Mouse (Mus musculus) kidney, adult 9 months (tissue): ENCODE data around the gene Lix1l.

Source experiments
- DNase-seq: peaks from one replicate; pipeline ENCODE4 v3.0.0; 2022

The Lix1l gene

DNA sequence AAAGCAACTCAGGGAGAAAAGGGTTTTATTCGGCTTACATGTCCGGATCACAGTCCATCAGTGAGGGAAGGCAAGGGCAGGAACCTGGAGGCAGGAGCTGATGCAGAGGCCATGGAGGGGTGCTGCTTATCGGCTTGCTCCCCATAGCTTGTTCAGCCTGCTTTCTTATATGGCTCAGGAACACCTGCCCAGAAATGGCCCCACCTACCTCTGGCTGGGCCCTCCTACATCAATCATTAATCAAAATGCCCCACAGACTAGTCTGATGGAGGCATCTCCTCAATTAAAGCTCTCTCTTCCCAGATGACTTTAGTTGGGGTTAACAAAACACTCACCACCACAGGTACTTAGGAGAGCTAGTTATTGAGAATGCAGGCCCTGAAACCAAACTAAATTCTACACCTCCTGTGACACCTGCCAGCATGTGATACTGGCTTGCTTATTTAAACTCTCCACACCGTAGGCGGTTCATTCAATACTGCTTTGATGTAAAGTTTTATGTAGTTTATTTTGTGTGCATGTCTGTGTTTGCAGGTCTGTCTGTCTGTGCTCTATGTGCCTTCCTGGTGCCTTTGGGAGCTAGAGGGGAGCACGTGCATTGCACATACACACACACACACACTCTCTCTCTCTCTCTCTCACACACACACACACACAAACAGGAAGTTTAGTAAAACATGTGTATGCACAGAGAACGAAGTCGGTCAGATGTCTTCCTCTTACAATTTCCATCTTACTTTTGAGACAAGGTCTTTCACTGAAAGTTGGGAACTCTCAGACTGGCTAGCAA is 34.1 kb upstream of the Lix1l start:
- peak; percentile 88 for DNase-seq

GRCm38 (mm10) chr3:96568605-96569004 is 32.3 kb upstream of the Lix1l start:
- DNase-seq = peak; percentile 40

DNA sequence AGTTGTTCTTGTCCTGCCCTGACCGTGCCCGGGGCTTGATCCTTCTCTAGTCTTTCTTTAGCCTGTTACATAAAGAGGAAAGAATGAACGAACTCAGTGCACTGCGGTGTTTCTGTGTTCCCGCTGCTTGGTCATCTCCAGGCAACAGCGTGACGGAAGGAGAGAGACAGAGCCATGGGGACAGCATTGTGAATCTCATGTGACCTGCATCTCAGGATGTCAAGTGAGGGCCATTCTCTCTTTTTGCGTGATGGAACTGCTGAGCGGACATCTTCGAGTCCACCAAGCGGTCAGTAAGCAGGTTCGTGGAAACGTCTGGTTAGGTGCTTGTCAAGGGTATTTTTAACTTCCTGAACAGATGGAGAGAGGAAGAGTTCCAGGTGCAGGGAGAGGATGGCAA is 31.4 kb upstream of the Lix1l start:
- DNase-seq = peak; percentile 62

DNA sequence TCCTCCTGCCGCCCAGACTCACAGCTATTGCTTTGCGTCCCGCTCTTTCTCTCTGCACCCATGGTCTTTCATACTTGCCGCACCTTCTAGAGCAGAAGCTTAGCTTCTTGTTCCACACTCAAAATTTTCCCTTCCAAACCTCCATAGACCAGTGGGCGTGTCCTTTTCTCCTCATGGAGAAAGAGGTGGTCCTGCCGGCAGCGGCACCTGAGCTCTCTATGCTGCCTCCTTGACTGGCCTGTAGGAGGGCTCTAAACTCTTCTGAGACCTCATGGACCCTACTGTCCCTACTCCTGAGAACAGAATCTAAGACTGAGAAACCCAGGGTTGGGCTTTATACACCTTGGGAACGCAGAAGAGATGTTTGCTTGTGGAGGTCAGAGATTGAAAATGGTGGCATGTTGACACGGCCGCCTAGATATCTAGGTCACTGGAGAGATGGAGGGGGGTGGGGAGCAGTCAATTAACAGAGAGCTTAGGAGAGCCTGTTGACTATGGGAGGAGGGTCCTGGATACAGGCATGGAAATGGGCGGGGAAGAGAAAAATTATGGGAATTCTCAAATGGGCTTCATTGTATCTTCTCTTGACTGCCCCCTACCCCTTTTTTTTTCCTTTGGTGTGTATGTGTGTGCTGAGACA is 30.9 kb upstream of the Lix1l start:
- peak; percentile 30 for DNase-seq

GRCm38 (mm10) chr3:96570643-96571042 is 30.3 kb upstream of the Lix1l start:
- DNase-seq = peak; percentile 42

DNA sequence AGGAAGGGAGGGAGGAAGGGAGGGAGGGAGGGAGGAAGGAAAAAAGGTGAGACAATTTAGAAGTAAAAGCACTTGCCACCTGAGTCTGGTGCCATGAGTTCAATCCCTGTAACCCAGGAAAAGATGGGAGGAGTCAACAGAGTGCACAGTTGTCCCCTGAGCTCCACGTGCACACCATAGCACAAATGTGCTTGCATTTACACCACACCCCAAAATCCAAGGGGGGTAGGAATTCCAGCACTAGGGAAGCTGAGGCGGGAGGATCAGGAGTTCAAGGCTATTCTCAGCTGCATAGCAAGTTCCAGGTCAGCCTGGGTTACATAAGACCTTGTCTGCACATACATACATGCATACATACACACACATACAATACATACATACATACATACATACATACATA is 29.6 kb upstream of the Lix1l start:
- DNase-seq = no peak

GRCm38 (mm10) chr3:96571896-96572698 is 28.9 kb upstream of the Lix1l start:
- DNase-seq = peak; percentile 86

- peak; percentile 86 for DNase-seq
Measured at GRCm38 (mm10) chr3:96573611-96574511, 27.1 kb upstream of the Lix1l start.

GRCm38 (mm10) chr3:96575272-96575984 is 25.5 kb upstream of the Lix1l start:
- peak; percentile 96 for DNase-seq

- DNase-seq = peak; percentile 92
Measured at GRCm38 (mm10) chr3:96576005-96576658, 24.8 kb upstream of the Lix1l start.

DNA sequence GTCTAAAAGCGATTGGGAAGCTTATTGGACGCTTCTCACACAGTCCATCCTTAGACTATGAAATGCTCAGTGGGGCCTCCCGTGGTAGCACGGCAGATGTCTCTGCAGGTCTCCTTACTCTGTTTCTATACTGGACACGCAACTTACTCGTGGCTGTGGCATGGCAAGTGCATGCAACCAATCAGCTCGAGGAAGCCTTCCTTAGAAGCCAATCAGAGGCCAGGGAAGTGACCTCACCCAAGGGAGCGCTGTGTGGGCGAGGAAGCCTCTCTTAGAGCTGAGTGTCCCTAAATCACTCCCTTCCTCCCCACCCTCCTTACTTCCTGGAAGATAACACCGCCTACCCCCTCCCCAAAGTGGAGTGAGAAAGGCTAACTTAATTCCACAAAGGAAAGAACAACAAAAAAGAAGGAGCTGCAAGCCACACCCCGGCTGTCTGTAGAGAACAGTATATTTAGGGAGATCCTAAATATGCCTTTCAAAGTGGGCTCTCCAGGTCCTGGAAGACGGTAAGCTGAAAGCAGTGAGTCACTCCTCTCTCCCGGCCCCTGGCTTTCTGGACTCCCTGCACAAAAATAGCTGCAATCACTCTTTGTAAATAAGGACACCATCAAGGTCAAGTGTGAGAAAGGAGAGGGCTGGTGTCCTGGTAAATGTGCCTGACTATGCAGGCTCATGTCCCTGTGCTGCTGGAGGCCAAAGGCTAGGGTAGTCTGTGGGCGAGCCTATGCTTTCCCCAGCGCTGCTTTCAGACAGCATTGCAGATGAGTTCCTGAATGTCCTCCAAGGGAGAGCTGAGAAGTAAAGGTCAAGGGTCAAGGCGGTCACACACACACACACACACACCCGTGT is 24.0 kb upstream of the Lix1l start, which contains the start of gene Gm16253:
TSS of gene Gm16253 (plus strand) at position 295 of the 852 bp plus-strand sequence.
- peak; percentile 95 for DNase-seq

DNA sequence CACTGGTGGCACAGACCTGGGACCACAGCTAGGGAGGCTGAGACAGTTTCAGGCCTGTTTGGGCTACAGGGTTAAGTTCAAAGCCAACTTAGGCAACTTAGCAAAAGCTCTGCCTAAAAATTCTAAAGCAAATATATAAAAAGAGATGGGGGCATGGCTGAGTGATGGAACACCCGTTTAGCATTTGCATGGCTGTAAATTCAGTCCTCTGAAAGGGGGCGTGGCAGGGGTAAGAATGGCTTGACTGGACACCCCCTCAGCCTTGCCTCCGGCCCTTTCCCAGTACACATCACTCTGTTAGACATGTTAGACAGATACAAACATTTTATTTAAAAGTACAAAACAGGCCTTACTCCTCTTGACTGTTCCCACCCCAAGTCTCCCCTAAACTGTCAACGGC is 23.4 kb upstream of the Lix1l start:
- no peak for DNase-seq

- no peak for DNase-seq
Measured at GRCm38 (mm10) chr3:96578561-96579238, 22.2 kb upstream of the Lix1l start.

GRCm38 (mm10) chr3:96579239-96579750 is 21.7 kb upstream of the Lix1l start:
- no peak for DNase-seq

DNA sequence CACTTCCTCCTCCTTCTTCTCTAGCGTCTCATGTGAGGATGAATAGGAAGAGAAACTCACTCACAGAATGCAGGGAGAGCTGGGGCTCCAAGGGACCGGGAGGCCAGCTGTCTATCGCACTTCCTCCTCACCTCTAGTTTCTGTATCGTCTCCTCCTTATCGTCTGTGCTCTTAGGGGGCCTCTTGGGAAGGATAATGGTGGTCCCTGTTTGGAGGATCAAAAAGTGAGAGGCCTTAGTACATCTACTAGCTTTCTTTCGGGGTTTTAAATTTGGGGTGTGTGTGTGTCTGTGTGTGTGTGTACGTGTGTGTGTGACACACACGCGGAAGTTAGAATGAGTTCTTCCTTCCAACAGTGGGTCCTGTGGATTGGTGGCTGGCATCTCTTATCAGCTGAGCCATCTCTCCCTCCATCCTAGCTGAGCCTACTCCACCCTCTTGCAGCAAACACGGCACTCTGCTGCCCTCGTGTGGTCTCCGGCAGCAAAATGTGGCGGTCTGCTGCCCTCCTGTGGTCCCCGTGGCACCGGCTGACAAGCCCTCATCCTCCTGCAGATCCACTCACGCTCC is 21.0 kb upstream of the Lix1l start:
- peak; percentile 92 for DNase-seq

DNA sequence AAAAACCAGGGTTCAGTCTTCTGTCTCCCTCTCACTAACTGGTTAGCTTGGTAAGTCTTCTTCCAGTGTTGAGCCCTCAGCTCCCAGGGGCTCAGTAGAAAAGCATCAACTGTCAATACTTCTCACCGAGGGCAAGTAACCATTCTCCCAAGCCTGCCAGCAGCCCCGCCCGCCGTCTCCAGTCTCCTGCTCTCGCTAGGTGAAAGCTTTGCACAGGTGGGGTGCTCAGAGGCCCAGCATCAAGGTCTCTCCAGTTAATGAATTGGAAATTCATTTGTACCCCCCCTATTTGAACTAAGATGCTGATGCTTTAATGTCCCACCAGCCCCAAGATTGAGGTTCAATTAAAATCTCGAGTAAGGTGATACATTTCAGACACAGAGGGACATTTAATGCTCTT is 19.8 kb upstream of the Lix1l start:
- DNase-seq = no peak

DNA sequence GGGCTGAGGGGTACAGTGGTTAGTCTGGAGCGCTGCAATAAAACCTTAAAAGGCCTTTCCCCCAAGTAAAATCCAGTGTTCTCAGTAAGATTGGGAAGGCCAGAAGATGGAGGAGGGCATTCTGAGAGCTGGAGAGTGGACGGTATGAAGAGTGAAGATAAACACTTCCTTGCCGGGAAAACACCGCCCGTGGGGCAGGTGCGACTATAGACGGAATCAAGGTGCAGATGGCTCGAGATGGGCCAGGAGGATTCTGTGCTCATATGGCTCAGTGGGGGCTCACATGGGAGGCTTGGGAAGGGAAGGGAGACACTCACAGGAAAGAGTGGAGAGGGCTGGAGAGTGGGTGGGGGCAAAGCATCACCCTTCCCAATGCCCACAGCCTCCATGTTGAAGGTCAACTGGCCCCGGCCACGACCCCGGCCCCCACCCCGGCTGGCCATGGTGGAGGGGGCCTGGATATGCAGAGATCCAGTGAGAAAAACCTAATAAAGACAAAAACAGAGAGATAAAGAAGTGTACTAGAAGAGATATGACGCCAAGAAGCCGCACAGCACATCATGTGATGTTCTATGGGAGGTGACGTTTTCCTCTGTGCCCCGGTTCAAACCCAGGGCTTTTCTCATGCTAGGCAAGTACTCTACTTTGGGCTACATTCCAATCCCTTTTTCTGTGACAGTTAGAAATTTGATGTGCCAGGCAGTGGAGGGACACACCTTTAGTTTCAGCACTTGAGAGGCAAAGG is 19.0 kb upstream of the Lix1l start:
- no peak for DNase-seq

DNA sequence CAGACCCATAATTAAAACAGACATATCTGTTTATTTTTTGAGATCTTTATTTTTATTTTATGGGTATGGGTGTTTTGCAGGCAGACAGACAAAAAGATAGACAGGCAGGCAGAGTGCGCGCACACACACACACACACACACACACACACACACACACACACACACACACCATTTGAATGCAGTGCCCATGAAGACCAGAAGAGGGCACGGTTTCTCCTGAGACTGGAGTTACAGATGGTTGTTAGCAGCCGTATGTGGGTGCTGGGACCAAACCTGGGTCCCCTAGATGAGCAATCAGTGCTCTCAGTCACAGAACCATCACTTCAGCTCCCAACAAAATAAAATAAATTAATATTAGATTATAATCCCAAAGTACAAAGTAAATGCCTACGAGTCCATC is 17.6 kb upstream of the Lix1l start:
- no peak for DNase-seq
